Mouse (Mus musculus): ENCODE results near the gene Gm21887. TPM values are rescaled to one million over a fixed set of nuclear protein-coding genes. Genes with fewer than 3 reads are reported as not detected.
A peak's percentile ranks its signal among the peaks of the same experiment; 100 is the strongest.
"Not testable (repeated sequence)": the region's sequence is repeated elsewhere in the genome, so short reads cannot be mapped to it uniquely, and the experiment has no call there.

The Gm21887 gene
- total RNA-seq, 2 experiments from 2014 or later = 31.6 to 43.1 TPM

- DNase-seq = not testable (repeated sequence)
Measured at GRCm38 (mm10) chrX:170013421-170013820, 4.0 kb downstream of the Gm21887 start.

GRCm38 (mm10) chrX:170014038-170014437 lies 4.6 kb downstream of the Gm21887 start:
- DNase-seq = not testable (repeated sequence)

- DNase-seq = not testable (repeated sequence)
Measured at GRCm38 (mm10) chrX:170015883-170016282, 6.4 kb downstream of the Gm21887 start.

- peak; percentile 80 for DNase-seq
Measured at GRCm38 (mm10) chrX:170017333-170018245, 8.1 kb downstream of the Gm21887 start.

GRCm38 (mm10) chrX:170018571-170019218 lies 9.2 kb downstream of the Gm21887 start:
- DNase-seq = peak; percentile 63

- peak; percentile 45 for DNase-seq
Measured at GRCm38 (mm10) chrX:170019219-170019953, 9.9 kb downstream of the Gm21887 start.

GRCm38 (mm10) chrX:170019954-170020689 lies 10.7 kb downstream of the Gm21887 start:
- DNase-seq = peak; percentile 83

GRCm38 (mm10) chrX:170020690-170021050 lies 11.2 kb downstream of the Gm21887 start:
- peak; percentile 42 for DNase-seq

- DNase-seq = not testable (repeated sequence)
Measured at GRCm38 (mm10) chrX:170021205-170021604, 11.7 kb downstream of the Gm21887 start.

GRCm38 (mm10) chrX:170021750-170022461 lies 12.4 kb downstream of the Gm21887 start:
- not testable (repeated sequence) for DNase-seq

Other genes starting within 250 kb of the Gm21887 start
- not detected for gene 4933400A11Rik, start 230.0 kb upstream of the Gm21887 start, total RNA-seq (2021)